In genomic region chr11:78161169-78161568, GRCm38 (mm10) we compare ENCODE assay signal across 16 mouse cellular contexts. TPM values are rescaled to one million over a fixed set of nuclear protein-coding genes. Genes with fewer than 3 reads are reported as not detected.
DNase-seq lines count a peak whose midpoint lies in the region; ATAC-seq lines count a peak whose summit lies in the region.
"Had no signal": no experiment of that assay in that cellular context is flagged by ENCODE, and none has a peak within 500 bp of the region (broad histone marks: within the 10 kb centered on the region; RNA-seq: fewer than 3 reads in every experiment).

No protein-coding gene starts in this region.

- H3K27ac ChIP-seq in hindbrain, embryonic 10.5 days, result no peak overlapping the region
- no peak overlapping the region for H3K27ac ChIP-seq in hindbrain, embryonic 11.5 days (ENCODE audit: low read depth, low read length)
- H3K27ac ChIP-seq in embryonic facial prominence, embryonic 10.5 days (replicated peaks), result no peak overlapping the region
- peak overlapping the region; percentile 41 for H3K27ac ChIP-seq in liver, embryonic 12.5 days
- H3K27ac ChIP-seq: heart, adult 2 months had no signal

- no peak overlapping the region for H3K9ac ChIP-seq in hindbrain, embryonic 11.5 days (ENCODE audit: low read depth, low read length)
- 0 out of 2 replicates have a peak overlapping the region, but pooled peaks have one; percentile 99 for H3K9ac ChIP-seq in liver, embryonic 12.5 days

- no peaks in the 10 kb centered on the region; the same call in 1 of the 2 replicates for H3K27me3 ChIP-seq in hindbrain, embryonic 10.5 days (ENCODE audit: insufficient read depth, poor library complexity, severe bottlenecking)
- H3K27me3 ChIP-seq in hindbrain, embryonic 11.5 days (ENCODE audit: control insufficient read depth, insufficient read depth, low read length), result no peaks in the 10 kb centered on the region
- peaks cover 40% of the 10 kb centered on the region for H3K27me3 ChIP-seq in megakaryocyte, embryonic 14.5 days (replicated peaks)
- no peaks in the 10 kb centered on the region for H3K27me3 ChIP-seq in embryonic facial prominence, embryonic 10.5 days (replicated peaks; ENCODE audit: low read depth, poor library complexity, severe bottlenecking)
- H3K27me3 ChIP-seq in liver, embryonic 12.5 days (replicated peaks), result no peaks in the 10 kb centered on the region
- H3K27me3 ChIP-seq: forebrain, embryonic 12.5 days had no signal

- no peak overlapping the region for H3K4me2 ChIP-seq in hindbrain, embryonic 11.5 days (replicated peaks; ENCODE audit: low read depth, low read length)
- no peak overlapping the region for H3K4me2 ChIP-seq in liver, embryonic 12.5 days

- ATAC-seq in hindbrain, embryonic 11.5 days (ENCODE audit: low FRiP score), result no peak
- no peak for ATAC-seq in megakaryocyte, adult 5-6 weeks (ENCODE audit: poor library complexity, severe bottlenecking)
- ATAC-seq in liver, embryonic 12.5 days, result no peak

- peaks cover 52% of the 10 kb centered on the region for H3K4me1 ChIP-seq in hindbrain, embryonic 10.5 days (replicated peaks)
- H3K4me1 ChIP-seq in hindbrain, embryonic 11.5 days (replicated peaks; ENCODE audit: control insufficient read depth, insufficient read depth, low read length), result peaks cover 13% of the 10 kb centered on the region
- H3K4me1 ChIP-seq in megakaryocyte, embryonic 14.5 days, result peaks cover 67% of the 10 kb centered on the region
- peaks cover 57% of the 10 kb centered on the region for H3K4me1 ChIP-seq in embryonic facial prominence, embryonic 10.5 days
- peaks cover 67% of the 10 kb centered on the region for H3K4me1 ChIP-seq in liver, embryonic 12.5 days

- H3K4me3 ChIP-seq in hindbrain, embryonic 10.5 days, result peak overlapping the region; percentile 4; the same call in 1 of the 2 replicates
- no peak overlapping the region for H3K4me3 ChIP-seq in hindbrain, embryonic 11.5 days (ENCODE audit: low read depth, low read length)
- H3K4me3 ChIP-seq in megakaryocyte, embryonic 14.5 days (replicated peaks), result peak overlapping the region; percentile 14
- H3K4me3 ChIP-seq in embryonic facial prominence, embryonic 10.5 days, result peak overlapping the region; percentile 84; the same call in 1 of the 2 replicates
- no peak overlapping the region for H3K4me3 ChIP-seq in liver, embryonic 12.5 days
- H3K4me3 ChIP-seq: forebrain, embryonic 12.5 days; heart, adult 2 months had no signal

- H3K36me3 ChIP-seq in hindbrain, embryonic 10.5 days, result peaks cover 75% of the 10 kb centered on the region
- peaks cover 19% of the 10 kb centered on the region for H3K36me3 ChIP-seq in hindbrain, embryonic 11.5 days (ENCODE audit: control insufficient read depth, insufficient read depth, low read length)
- peaks cover 55% of the 10 kb centered on the region for H3K36me3 ChIP-seq in megakaryocyte, embryonic 14.5 days (replicated peaks; ENCODE audit: low read length)
- peaks cover 77% of the 10 kb centered on the region for H3K36me3 ChIP-seq in embryonic facial prominence, embryonic 10.5 days (replicated peaks)
- H3K36me3 ChIP-seq in liver, embryonic 12.5 days, result peaks cover 70% of the 10 kb centered on the region

- no peak for DNase-seq in hindbrain, embryonic 10.5 days (ENCODE audit: low spot score)
- DNase-seq in hindbrain, embryonic 11.5 days (ENCODE audit: low spot score), result no peak
- no peak for DNase-seq in embryonic facial prominence, embryonic 10.5 days (ENCODE audit: low spot score)
- DNase-seq in left cerebral cortex, adult 8-10 months (ENCODE audit: low spot score in 2 of 2), result no peak
- no peak for DNase-seq in cerebellum, postnatal 10 days
- DNase-seq: adrenal gland, postnatal 10 days; B cell, adult 2 months; cerebellum, adult 18-20 months; heart, adult 2 months; kidney, adult 18-20 months; kidney, postnatal 36 days; layer of hippocampus, postnatal 36 days had no signal

- WGBS in hindbrain, embryonic 10.5 days, result 92% methylated on average over 14 of the region's 14 CpGs
- 93% methylated on average over 14 of the region's 14 CpGs for WGBS in hindbrain, embryonic 11.5 days
- WGBS in embryonic facial prominence, embryonic 10.5 days, result 92% methylated on average over 14 of the region's 14 CpGs
- WGBS in liver, embryonic 12.5 days (ENCODE audit: insufficient replicate concordance), result 83% methylated on average over 14 of the region's 14 CpGs

- H3K9me3 ChIP-seq in hindbrain, embryonic 10.5 days, result no peaks in the 10 kb centered on the region
- no peaks in the 10 kb centered on the region for H3K9me3 ChIP-seq in hindbrain, embryonic 11.5 days (ENCODE audit: control insufficient read depth, low read length)
- no peaks in the 10 kb centered on the region for H3K9me3 ChIP-seq in megakaryocyte, embryonic 14.5 days
- no peaks in the 10 kb centered on the region for H3K9me3 ChIP-seq in embryonic facial prominence, embryonic 10.5 days
- no peaks in the 10 kb centered on the region for H3K9me3 ChIP-seq in liver, embryonic 12.5 days (replicated peaks)
- H3K9me3 ChIP-seq: forebrain, embryonic 12.5 days had no signal

RNA-seq across cellular contexts. Expression of gene Traf4, which starts 4.2 kb away (rescaled TPM):
- polyA plus RNA-seq in hindbrain, embryonic 10.5 days (2016; fragmentation: Nextera tagmentation; extraction: Ambion mirVana), result 124 and 163 TPM in 2 replicates
- 73.6 and 92.0 TPM in 2 replicates for polyA plus RNA-seq in hindbrain, embryonic 11.5 days (2014; fragmentation: Nextera tagmentation; extraction: Ambion mirVana)
- 4.8 and 6.3 TPM in 2 replicates for polyA plus RNA-seq in megakaryocyte, embryonic 14.5 days (2012; ENCODE audit: insufficient read depth, low replicate concordance)
- 1.3 TPM in 2 replicates for total RNA-seq in megakaryocyte, adult 5-6 weeks (2015)
- 0.51 and 2.2 TPM in 2 replicates for total RNA-seq in megakaryocyte, adult 5-6 weeks (2017)
- polyA plus RNA-seq in embryonic facial prominence, embryonic 10.5 days (2016; fragmentation: Nextera tagmentation; extraction: Ambion mirVana), result 151 and 157 TPM in 2 replicates
- polyA plus RNA-seq in liver, embryonic 12.5 days (2016; fragmentation: Nextera tagmentation; extraction: Ambion mirVana), result 45.4 and 47.6 TPM in 2 replicates
- 1 to 10 TPM; 5.9 to 9.4 (median 9.0) TPM for total RNA-seq in left cerebral cortex, adult 8-10 months (2022)

RNA-seq across cellular contexts. Expression of gene Nek8, which starts 15.3 kb away (rescaled TPM):
- polyA plus RNA-seq in hindbrain, embryonic 10.5 days (2016; fragmentation: Nextera tagmentation; extraction: Ambion mirVana), result 11.3 and 12.1 TPM in 2 replicates
- polyA plus RNA-seq in hindbrain, embryonic 11.5 days (2014; fragmentation: Nextera tagmentation; extraction: Ambion mirVana), result 5.2 and 7.0 TPM in 2 replicates
- polyA plus RNA-seq in megakaryocyte, embryonic 14.5 days (2012; ENCODE audit: insufficient read depth, low replicate concordance), result 1.3 and 2.2 TPM in 2 replicates
- 2.4 and 8.6 TPM in 2 replicates for total RNA-seq in megakaryocyte, adult 5-6 weeks (2015)
- 2.1 and 6.9 TPM in 2 replicates for total RNA-seq in megakaryocyte, adult 5-6 weeks (2017)
- polyA plus RNA-seq in embryonic facial prominence, embryonic 10.5 days (2016; fragmentation: Nextera tagmentation; extraction: Ambion mirVana), result 13.5 and 15.3 TPM in 2 replicates
- 12.2 and 13.7 TPM in 2 replicates for polyA plus RNA-seq in liver, embryonic 12.5 days (2016; fragmentation: Nextera tagmentation; extraction: Ambion mirVana)
- total RNA-seq in left cerebral cortex, adult 8-10 months (2022), result 1 to 10 TPM; 2.0 to 4.3 (median 2.8) TPM

RNA-seq across cellular contexts. Expression of gene Tlcd1, which starts 15.3 kb away (rescaled TPM):
- polyA plus RNA-seq in hindbrain, embryonic 10.5 days (2016; fragmentation: Nextera tagmentation; extraction: Ambion mirVana), result 7.0 and 8.9 TPM in 2 replicates
- polyA plus RNA-seq in hindbrain, embryonic 11.5 days (2014; fragmentation: Nextera tagmentation; extraction: Ambion mirVana), result 6.8 and 9.5 TPM in 2 replicates
- polyA plus RNA-seq in megakaryocyte, embryonic 14.5 days (2012; ENCODE audit: insufficient read depth, low replicate concordance), result 35.9 and 67.9 TPM in 2 replicates
- 0.76 and 2.8 TPM in 2 replicates for total RNA-seq in megakaryocyte, adult 5-6 weeks (2015)
- 1.0 and 1.3 TPM in 2 replicates for total RNA-seq in megakaryocyte, adult 5-6 weeks (2017)
- 8.8 and 9.2 TPM in 2 replicates for polyA plus RNA-seq in embryonic facial prominence, embryonic 10.5 days (2016; fragmentation: Nextera tagmentation; extraction: Ambion mirVana)
- polyA plus RNA-seq in liver, embryonic 12.5 days (2016; fragmentation: Nextera tagmentation; extraction: Ambion mirVana), result 62.6 and 67.1 TPM in 2 replicates
- 10 to 100 TPM; 24.8 to 34.9 (median 28.4) TPM for total RNA-seq in left cerebral cortex, adult 8-10 months (2022)

RNA-seq across cellular contexts. Expression of gene Rpl23a, which starts 22.2 kb away (rescaled TPM):
- 1,007 and 1,099 TPM in 2 replicates for polyA plus RNA-seq in hindbrain, embryonic 10.5 days (2016; fragmentation: Nextera tagmentation; extraction: Ambion mirVana)
- 1,168 and 1,191 TPM in 2 replicates for polyA plus RNA-seq in hindbrain, embryonic 11.5 days (2014; fragmentation: Nextera tagmentation; extraction: Ambion mirVana)
- polyA plus RNA-seq in megakaryocyte, embryonic 14.5 days (2012; ENCODE audit: insufficient read depth, low replicate concordance), result 151 and 1,521 TPM in 2 replicates
- 2,467 and 2,664 TPM in 2 replicates for total RNA-seq in megakaryocyte, adult 5-6 weeks (2015)
- total RNA-seq in megakaryocyte, adult 5-6 weeks (2017), result 2,641 and 2,675 TPM in 2 replicates
- 1,123 and 1,138 TPM in 2 replicates for polyA plus RNA-seq in embryonic facial prominence, embryonic 10.5 days (2016; fragmentation: Nextera tagmentation; extraction: Ambion mirVana)
- 1,112 and 1,156 TPM in 2 replicates for polyA plus RNA-seq in liver, embryonic 12.5 days (2016; fragmentation: Nextera tagmentation; extraction: Ambion mirVana)
- total RNA-seq in left cerebral cortex, adult 8-10 months (2022), result 100 to 1,000 TPM; 678 to 790 (median 743) TPM

RNA-seq across cellular contexts. Expression of gene Rab34, which starts 27.1 kb away (rescaled TPM):
- 71.8 and 80.5 TPM in 2 replicates for polyA plus RNA-seq in hindbrain, embryonic 10.5 days (2016; fragmentation: Nextera tagmentation; extraction: Ambion mirVana)
- polyA plus RNA-seq in hindbrain, embryonic 11.5 days (2014; fragmentation: Nextera tagmentation; extraction: Ambion mirVana), result 57.7 and 69.3 TPM in 2 replicates
- polyA plus RNA-seq in megakaryocyte, embryonic 14.5 days (2012; ENCODE audit: insufficient read depth, low replicate concordance), result 4.5 TPM in 1 of 2 replicates, not detected in the other
- not detected in 2 replicates for total RNA-seq in megakaryocyte, adult 5-6 weeks (2015)
- total RNA-seq in megakaryocyte, adult 5-6 weeks (2017), result 1.3 TPM in 1 of 2 replicates, not detected in the other
- polyA plus RNA-seq in embryonic facial prominence, embryonic 10.5 days (2016; fragmentation: Nextera tagmentation; extraction: Ambion mirVana), result 107 and 123 TPM in 2 replicates
- 20.3 and 24.0 TPM in 2 replicates for polyA plus RNA-seq in liver, embryonic 12.5 days (2016; fragmentation: Nextera tagmentation; extraction: Ambion mirVana)
- 10 to 100 TPM; 23.9 to 29.6 (median 26.2) TPM for total RNA-seq in left cerebral cortex, adult 8-10 months (2022)

Comparison
In these comparisons a context has a peak if more than half of its experiments do, and no peak if none do; other contexts are left out.
1. H3K4me3 ChIP-seq: peak in hindbrain, embryonic 10.5 days (single experiment), megakaryocyte, embryonic 14.5 days (single experiment) and embryonic facial prominence, embryonic 10.5 days (single experiment); none in hindbrain, embryonic 11.5 days (single experiment) and liver, embryonic 12.5 days (single experiment).